Mouse (Mus musculus) skeletal muscle tissue, adult 2 months (tissue): ENCODE measurements around the gene Olfr1497.
"Not testable (repeated sequence)": the region's sequence is repeated elsewhere in the genome, so short reads cannot be mapped to it uniquely, and the experiment has no call there.

Source experiments
- DNase-seq: peaks from one replicate; pipeline ENCODE4 v3.0.0-alpha.2; 2012; ENCODE audit warnings: low read depth, low spot score

The Olfr1497 gene

GRCm38 (mm10) chr19:13798102-13798501, at the start of gene Olfr1497:
Olfr1497 (minus strand) TSS chr19:13798202.
- DNase-seq: no peak

DNA sequence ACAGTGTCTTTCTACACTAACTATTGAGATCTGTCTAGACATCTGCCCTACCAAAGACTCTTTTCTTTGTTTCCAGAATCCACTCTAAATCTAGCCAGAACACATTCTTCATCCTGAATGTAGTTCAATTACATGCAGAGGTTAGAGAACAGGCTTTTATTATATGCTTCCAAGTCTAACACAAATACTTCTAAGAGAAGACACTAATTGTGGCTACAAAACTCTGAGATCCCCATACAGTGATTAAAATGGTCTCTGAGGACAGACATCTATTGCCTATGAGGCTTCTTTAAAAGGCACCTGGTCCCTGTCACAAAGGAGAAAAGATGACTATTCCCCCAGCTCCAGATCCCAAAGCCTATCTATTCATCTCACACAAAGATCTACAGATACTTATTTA, 32.4 kb upstream of the Olfr1497 start, which contains the start of gene Olfr1500:
TSS of gene Olfr1500 (minus strand) at position 101 of the 400 bp plus-strand sequence.
- DNase-seq: no peak

DNA sequence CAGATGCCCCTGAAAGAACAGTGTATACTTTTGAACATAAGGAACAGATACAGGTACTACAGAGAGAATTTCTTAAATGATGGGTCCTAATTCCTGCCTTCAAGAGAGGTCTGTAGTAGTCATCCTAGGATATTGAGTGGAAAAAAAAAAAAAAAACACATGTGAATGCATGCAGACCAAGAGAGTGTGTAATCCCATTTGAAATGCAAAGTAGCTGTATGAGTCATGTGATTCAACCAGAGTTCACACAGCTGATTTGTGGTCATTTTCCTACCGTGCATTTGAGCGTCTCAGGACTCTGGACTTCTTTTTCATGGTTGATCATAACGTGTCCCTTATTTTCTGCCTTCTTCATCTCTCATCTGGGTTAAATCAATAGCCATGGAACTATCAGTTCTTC, 30.4 kb upstream of the Olfr1497 start:
- DNase-seq: no peak

- DNase-seq: no peak
These were observed 22.8 kb upstream of the Olfr1497 start for GRCm38 (mm10) chr19:13820847-13821246.

DNA sequence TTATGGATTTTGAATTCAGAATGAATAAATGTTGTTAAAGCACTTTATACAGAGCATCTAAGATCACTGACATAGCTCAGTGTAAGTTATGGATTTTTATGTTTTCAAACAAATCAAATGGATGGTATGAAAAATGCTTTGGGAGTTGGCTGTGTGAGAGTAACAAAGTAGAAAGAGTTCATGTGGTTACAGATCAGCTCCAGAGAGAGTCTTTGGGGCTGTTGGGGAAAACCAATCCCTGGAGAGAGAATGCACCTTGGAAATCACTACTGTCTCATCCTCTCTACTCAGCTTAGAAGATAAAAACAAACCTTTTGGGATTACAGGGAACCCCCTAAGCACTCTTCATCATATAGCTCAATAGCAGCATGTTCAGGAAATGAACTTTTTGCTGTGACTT, 21.3 kb upstream of the Olfr1497 start, which contains the start of gene Olfr1499:
TSS of gene Olfr1499 (minus strand) at position 101 of the 400 bp plus-strand sequence.
- no peak for DNase-seq

DNA sequence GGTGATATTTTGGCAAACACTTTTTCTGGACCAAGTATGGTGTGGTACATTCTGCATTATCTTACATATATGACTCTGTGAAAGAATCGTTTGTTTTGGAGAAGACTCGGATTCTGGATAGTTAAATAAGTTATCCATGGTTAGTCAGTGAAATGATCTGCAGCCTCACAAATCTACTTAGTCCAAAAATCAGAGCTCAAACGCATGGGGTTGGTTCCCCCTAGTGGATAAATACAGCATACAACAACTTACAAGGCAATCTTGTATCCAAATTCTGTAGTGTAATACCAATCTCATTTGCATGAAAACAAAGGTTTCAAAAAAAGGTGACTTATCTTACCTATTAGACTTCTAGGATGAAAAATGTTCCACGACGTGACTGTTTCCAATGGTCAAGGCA, 20.8 kb upstream of the Olfr1497 start:
- no peak for DNase-seq

GRCm38 (mm10) chr19:13812823-13813222, 14.8 kb upstream of the Olfr1497 start:
- DNase-seq: no peak

DNA sequence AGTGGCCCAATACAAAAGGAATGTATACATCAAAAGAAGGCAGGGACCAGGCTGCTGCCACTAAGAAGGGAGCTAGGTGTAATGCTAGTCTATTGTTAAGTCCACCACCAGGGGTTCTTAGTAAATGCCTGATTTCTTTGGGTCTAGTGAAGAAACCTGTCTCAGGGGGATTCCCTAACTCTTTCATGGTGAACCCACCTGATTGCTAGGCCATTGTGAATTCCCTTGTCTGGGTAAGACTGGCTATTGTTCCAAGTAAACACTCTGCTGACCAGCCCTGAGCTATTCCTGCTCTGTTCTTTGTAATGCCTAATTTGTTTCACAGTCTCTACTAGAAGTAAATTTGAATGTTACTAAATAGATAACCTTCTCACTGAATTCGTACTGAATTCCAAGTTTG, 7.5 kb upstream of the Olfr1497 start:
- not testable (repeated sequence) for DNase-seq

DNA sequence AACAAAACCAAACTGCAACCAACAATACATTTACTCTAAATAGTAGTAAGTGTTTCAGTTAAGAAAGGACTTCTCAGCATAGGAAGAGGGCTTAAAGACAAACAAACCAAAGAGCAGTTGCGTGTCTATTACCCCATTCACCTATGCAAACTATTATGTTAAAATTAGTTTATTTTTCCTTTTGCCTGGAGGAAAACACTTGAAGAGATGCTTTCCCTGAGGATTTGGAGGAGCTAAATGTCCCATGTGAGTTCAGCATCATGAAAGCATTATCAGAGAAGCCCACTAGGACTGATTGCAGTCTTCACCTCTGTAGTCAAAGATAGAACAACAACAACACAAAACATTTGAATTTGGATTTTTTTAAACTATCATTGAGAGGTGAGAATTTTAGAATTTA, 20.4 kb downstream of the Olfr1497 start, which contains the start of gene Olfr1496:
TSS of gene Olfr1496 (plus strand) at position 301 of the 400 bp plus-strand sequence.
- no peak for DNase-seq

DNA sequence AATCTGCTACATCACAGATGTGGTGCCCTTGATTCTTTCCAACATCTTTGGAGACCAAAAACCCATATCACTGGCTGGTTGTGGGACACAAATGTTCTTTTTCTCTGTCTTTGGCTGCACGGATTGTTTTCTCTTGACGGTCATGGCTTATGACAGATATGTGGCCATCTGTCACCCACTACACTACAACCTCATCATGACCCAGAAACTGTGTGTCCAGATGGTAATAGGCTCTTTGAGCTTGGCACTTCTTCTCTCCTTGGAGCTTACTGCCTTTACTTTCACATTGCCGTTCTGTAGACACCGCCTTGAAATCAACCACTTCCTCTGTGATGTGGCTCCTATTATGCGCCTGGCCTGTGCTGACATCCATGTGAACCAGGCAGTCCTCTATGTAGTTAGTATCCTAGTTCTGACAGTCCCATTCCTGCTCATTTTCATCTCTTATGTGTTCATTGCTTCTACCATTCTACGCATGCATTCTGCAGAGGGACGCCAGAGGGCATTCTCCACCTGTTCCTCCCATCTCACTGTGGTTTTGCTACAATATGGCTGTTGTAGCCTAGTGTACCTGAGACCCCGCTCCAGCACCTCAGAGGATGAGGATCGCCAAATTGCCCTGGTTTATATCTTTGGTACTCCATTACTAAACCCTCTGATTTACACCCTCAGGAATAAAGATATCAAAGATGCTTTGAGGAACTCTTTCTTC, 29.3 kb downstream of the Olfr1497 start:
- no peak for DNase-seq

DNA sequence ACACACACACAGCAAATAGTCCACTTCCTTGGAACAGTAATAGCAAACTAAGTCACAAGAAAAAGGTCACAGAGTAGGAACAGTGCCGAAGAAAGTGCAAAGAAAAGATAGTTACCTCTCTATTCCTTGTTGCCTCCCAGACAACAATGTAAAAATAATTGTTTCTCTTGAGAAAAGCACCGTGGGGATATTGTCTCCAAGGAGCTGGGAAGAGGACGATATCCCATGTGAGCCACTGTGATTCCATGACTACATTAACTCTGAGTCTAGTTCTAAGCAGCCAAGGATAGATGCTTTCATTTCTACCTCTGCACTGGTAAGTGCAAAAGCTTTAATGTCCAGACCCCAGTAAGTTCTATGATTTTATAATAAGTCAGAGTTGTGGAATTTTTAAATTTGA, 33.7 kb downstream of the Olfr1497 start, which contains the start of gene Olfr1495:
TSS of gene Olfr1495 (plus strand) at position 301 of the 400 bp plus-strand sequence.
- DNase-seq: no peak

DNA sequence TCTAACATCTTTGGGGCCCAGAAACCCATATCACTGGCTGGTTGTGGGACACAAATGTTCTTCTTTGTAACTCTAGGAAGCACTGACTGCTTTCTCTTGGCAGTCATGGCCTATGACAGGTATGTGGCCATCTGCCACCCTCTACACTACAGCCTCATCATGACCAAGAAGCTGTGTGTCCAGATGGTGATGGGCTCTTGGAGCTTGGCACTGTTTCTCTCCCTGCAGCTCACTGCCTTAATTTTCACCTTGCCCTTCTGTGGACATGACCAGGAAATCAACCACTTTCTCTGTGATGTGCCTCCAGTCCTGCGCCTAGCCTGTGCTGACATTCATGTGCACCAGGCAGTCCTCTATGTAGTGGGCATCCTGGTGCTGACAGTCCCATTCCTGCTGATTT, 48.6 kb downstream of the Olfr1497 start:
- DNase-seq: no peak
